Mouse (Mus musculus) right cerebral cortex, adult 18-20 months (tissue): ENCODE data around the gene Phka2.
A peak's percentile ranks its signal among the peaks of the same experiment; 100 is the strongest.

Experiments used
- DNase-seq: peaks from one replicate; pipeline ENCODE4 v3.0.0; 2022; ENCODE audit warnings: mixed read lengths

The Phka2 gene

DNA sequence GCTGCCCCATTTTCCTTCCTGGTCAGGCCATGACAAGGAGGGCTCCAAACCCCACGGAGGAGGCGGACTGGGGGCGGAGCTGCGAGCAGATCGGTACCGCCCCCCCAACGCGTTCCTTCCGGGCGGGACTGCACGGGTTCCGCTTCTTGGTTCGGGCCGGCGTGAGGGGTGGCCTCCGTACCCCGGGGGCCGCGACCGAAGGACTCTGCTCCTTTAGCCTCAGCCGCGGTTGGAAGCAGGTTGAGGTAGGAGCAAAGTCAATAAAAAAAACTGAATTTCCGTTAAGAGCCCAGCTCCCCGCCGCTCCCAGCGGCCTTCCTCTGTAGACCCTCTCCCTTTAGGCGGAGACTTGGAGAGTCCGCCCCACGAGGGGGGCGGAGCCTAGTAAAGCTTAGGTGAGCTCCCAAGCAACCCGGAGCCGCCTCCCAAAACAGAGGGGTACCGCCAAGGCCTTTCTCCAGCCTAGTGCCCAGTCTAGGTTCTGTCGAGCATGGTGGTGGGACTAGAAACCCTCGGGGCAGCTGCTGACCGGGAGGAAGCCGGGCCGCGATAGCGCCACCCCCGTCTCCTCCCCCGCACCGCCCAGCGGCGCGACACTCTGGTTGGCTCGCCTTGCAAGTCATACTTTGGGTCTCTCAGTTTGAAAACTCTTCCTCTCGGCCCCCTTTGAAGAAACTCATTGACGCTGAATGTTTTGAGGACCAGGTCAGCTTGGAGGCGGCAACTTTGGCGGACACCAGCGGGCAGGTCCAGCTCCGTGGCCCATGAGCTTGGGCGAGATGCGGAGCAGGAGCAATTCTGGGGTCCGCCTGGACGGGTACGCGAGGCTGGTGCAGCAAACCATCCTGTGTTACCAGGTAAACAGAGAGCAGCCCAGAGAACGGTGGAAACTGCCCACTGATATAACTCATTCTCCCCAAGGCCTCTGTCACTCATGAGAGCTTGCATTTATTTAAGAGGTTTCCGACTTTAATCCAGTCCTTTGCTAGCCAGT is at the start of gene Phka2:
Gene Phka2, plus strand, starts transcription at position 119 of the 994 bp plus-strand sequence.
- peak; percentile 84 for DNase-seq

DNA sequence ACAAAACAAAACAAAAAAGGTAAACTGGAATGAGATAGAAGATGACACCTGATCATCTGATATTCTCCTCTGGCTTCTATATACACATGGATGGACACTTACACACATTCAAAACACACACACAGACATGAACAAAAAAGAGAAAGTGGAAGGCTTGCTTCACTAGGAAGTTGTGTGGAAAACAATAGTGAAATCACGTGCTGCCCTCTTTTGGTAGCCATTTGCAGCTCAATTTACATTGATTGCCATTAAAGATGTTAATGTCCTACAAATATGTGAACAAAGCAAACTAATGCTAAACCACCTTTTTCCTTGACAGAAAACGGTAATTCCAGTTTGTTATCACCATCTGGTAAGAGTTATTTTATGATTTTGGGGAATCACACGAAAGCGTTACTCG is 46.3 kb upstream of the Phka2 start:
- no peak for DNase-seq

DNA sequence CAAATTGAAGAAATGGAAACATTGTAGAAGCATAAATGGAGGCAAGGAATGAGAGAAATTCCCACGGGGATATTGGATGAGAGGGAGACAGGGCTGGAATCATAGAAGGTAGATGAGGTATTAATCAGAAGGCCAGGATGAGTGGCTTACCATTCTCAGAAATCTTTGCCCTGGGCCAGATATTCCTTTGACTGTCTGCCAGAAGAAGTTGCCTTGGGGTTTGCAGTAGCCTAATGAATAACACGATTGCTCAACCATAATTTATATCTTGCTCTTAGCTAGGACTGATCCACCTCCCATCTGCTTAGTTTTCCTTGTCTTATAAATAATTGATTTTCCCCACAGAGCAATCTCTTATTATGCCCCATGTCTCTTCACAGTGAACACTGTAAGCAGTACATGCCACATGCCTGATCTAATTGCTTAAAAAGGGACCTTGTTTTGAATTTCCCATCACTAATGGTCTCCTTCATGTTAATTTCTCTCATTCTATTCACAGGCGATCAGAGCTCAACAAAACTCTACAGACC is 30.6 kb upstream of the Phka2 start:
- DNase-seq: no peak

DNA sequence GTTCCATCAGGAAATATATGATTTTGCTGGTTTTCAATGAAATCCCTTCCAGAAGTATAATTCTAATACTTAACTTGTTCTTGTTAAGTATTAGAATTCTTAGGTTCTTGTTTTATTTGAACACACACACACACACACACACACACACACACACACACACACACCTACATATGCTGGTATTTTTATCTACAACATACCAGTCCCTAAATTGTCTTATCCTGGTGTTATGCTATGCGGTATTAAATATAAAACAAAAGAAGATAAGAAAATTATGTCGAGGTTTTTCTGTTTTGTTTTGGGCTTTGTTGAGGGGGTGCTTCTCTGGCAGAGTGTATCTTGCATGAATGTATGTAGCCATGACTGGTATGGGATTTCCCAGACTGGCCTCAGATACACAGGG is 12.2 kb upstream of the Phka2 start:
- DNase-seq: no peak

DNA sequence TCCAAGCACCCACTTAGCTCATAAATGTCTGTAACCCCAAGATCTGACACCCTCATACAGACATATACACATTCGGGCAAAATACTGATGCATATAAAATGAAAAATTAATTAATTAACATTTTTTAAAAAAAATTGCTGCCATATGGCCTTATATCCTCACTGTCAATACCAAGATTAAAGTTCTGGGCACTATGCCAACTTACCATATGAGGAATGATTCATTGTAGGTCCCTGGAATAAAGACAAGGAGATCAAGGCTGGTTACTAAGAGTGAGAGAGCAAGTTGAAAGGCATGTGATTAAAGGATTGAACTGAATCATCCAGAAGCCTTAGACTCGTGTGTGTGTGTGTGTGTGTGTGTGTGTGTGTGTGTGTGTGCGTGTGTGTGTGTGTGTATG is 7.6 kb upstream of the Phka2 start:
- DNase-seq: no peak

DNA sequence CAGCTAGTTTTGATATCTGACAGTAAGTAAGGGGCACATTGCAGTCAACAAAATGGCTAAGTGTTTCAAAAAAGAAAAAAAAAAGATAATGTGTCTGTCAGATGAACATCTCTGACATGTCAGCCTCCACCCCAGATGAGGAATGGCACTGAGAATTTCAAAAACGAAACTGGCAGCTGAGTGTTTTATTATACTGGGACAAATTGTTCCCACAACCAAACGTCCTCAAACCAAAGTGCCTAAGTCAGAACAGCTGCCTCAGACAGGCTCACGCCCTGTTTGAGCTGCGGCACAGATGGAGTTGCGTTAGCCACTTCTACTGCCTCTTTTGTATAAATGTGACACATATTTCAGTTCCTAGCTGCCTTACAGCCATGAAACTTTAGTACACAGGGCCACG is 7.0 kb upstream of the Phka2 start:
- no peak for DNase-seq

DNA sequence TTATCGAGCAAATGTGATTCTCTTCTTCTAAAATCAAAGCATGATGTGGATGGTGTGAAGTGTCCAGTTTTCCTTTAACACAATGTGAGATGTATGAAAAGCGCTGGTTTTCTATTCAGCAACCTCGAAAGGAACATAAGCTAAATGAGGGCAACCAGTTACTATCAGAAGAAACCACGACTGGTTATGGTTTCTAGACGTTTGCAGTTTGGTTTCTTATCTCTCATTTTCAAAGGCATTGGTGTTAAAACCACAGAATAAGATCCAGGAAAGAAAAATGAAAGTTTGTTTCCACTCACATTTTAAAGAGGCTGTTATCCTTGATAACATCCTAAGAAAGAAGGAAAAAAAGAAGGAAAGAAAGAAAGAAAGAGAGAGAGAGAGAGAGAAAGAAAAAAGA is 5.5 kb upstream of the Phka2 start:
- DNase-seq: no peak

DNA sequence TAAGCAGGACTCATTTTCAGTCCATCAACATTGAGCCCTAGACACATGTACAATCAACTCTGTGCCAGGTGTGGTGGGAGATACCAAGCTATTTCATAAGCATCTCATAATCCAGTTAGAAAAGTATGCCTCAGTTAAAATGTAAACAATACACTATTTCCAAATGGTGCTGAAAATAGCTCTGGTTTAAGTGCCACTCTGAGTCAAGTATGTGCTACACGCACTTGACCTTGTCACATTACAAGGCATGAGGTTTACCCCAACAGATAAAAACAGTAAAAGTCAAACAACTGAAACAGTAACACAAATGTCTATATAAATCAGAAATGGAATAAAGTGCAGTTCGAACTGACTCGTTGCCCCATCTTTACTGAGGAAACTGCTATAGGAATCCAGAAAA is 871 bp upstream of the Phka2 start:
- DNase-seq: no peak

DNA sequence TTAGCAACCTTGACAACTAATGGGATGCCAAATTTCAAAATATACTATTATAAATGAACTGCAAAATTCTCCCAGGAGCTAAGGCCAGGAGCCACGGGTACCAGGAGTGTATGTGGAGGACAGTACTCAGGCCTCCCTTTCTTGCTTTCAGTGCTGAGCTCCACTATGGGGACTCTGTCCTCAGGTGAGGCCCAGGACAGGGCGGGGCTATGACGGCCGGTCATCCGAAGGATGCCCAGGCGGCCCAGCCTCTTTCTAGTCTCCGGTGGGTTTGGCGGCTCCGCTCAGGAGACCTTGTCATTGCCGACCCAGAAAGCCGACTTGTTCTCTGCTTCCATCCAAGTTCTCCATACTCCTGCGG is 299 bp upstream of the Phka2 start:
- DNase-seq: no peak

DNA sequence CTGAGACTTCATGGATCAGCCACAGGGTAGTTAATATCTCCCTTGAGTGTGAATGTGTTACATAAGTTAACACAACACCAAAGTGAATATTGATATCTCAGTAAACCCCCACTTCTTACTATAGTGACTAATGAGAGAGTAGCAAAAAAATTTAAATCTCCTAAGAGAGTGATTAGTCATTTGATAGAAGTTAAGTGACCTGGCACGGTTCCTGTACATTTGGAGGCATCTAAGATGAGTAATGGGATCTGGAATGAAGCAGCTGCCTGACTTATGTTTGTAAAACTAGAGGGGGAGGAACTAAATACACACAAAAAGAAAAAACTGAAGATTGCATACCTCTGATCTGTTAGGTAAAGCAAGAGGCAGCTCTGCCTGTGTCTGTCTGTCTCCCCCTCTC is 7.1 kb downstream of the Phka2 start:
- DNase-seq: no peak

DNA sequence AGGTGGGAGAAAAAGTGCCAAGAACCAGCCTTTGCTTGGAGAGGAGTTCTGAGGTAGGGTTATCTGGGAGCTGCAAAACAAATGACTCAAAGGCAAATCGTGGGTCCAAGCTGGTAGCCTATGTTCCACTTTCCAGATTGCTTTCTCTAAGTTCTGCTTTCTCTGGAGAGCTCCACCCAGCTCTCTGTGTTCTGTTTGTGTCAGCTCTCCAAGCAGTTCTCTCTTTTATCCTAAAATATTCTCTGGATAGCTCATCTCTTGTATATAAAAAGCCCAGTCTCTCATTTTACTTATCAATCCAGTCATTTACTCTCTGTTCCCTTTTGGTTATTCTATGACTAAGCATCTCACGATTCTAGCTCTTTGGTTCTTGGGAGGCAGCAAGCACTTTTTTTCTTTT is 8.2 kb downstream of the Phka2 start:
- DNase-seq: no peak

DNA sequence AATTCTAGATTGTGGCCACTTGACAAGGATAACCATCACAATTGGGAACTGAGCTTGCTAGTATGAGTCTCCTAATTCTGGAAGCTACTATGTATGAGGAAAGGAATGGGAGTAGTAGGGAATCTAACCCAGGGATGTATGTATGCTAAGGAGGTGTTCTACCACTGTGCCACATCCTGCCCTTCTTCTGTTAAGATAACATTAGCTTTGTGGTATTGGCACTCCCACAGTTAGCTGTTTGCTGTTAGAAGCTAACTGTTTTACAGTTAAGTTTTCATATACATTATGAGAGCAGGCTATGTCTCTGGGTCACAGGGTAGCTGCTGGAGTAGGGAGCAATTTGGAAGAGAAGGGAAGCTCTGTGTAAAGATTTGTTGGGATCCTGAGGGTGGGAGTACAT is 14.1 kb downstream of the Phka2 start:
- no peak for DNase-seq

DNA sequence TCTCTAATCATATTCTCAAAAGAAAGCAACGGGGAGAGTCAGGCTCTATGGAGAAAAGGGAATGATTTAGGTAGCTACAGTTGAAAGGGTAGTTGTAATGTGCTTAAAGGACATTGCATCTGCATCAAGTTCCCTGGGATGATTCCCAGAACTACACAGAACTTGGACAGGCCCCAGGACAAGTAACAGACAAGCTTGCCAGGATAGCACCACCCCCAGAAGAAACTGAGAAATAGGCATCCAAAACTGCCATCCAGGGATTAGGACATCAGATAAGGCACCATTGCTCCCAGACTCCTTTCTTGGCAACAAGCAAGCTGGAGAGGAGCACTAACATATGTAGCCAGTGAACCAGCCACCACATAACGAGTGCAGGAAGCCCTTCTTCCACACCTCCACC is 40.8 kb downstream of the Phka2 start:
- peak; percentile 30 for DNase-seq

DNA sequence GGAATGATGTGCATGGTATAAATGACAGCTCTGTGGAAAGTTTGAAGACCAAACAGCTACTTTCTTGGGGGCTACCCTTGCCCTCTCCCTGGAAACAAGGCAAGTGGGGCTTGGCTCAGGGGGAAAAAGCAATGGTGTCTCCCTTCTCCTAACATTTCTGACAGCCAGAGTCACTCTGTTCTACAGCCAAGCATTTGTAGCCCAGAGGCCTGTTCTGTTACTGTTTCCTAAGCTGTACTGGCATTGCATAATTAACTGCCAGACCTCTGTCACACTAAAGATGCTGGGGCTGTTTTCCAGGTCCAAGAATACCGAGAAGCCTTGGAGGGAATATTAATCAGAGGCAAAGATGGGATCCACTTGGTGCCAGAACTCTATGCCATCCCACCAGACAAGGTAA is 46.9 kb downstream of the Phka2 start:
- no peak for DNase-seq

DNA sequence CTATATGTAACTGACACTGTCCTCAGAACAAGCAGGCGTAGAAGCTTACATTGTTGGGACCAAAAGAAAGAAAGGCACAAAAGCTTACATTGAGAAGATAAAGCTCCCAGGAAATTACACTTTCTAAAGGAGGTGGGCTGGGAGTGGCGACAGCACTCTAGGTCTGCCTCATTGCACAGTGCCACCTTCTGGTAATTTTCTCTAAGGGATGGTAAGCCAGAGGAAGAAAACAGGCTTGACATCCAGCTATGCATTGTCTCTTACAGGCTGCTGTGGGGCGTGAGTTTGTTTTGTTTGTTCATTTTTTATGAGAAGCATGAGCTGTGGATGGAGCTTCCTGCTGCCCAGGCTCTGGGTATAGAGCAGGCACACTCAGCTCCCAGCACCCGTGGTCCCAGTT is 50.1 kb downstream of the Phka2 start:
- DNase-seq: no peak

DNA sequence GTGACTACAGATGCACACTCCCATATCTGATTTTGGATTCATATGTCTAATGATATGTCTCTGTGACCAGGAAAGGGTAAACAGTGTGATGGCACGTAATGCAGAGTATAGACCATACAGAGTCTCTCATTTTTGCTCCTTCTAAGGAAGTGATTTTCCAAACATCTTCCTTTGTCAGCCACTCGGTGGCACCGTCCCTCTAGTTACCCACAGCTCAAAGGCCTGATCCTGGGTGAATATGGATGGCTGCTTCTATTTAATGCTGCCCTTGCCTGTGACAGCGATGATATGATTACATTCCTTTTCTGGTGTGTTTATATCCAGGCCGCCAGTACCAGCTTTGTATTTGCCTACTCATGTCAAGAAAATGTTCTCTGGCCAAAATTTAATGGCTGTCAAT is 81.6 kb downstream of the Phka2 start:
- DNase-seq: no peak

DNA sequence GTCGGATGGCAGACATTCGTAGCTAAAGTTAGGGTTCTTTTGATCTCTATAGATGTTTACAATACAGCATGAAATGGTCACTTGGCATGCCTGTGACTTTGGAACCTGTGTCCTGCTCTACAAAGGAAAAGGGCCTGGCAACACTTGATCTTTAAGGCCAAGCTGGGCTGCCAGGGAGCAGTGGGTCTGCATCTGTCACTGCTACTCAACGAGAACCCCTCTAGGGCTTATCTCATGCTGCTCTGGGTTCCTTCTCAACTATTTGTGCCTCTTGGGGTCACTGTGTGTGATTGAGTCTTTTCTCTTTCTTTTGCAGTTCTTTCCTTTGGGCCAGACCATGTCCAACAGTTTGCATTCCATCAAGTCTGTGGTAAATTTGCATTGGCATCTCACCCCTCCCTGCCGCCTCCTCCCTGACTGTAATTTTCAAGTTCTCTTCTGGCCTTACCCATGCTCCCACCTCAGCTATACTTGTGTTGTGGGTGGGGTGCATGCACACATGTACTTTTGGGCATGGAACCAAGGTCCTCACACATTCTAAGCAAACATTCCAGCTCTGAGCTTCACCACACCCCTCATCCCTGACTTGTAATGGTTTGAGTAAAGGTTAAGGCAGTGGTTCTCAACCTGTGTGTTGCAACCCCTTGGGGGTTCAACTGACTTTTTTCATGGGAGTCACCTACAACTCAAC is 82.3 kb downstream of the Phka2 start:
- DNase-seq: no peak

DNA sequence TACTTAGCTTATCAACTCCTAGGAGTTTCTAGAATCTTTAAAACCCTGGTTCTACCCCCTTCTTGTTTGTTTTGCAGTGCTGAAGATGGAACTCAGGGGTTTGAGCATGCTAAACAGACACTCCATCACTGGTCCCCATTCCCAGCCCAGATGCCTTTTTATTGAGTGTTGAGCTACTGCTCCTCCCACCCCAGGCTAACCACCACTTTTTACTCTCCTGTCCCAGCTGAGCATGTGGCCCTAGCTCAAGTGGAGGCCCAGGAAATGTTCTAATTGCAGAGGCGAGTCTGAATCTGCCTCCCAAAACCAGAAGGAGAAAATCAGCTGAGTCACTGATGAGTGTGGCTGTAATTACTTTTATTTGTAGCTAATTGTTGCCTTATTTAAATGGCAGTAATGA is 83.1 kb downstream of the Phka2 start:
- DNase-seq: no peak

DNA sequence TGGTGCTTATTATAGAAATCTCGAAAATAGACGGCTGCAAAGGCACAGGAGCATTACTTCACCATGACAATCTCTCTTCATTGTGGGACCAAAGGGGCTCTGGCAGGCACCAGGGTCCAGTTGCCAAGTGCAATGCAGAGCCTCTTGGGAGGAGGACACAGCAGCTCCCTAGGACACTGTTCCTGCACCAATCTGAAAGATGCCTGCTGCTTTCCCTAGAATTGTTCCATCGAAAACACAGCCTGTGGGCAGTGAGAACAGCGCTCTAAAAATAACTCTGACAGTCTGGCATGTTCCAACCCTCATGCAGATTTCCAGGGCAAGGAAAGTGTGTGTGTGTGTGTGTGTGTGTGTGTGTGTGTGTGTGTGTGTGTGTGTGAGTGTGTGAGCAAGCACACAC is 86.6 kb downstream of the Phka2 start:
- DNase-seq: peak; percentile 33

DNA sequence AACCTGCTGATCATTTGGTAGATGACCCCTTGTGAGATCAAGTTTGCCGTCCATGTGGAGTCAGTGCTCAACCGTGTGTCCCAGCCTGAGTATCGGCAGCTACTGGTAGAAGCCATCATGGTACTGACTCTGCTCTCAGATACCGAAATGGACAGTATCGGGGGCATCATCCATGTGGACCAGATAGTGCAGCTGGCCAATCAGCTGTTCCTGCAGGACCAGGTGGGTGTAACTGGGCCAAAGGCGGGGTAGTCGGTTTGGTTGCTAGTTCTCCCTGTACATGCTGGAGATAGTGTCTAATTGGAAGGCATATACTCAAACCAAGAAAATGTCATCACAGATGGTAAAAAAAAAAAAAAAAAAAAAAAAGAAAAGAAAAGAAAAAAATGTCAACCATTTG is 88.2 kb downstream of the Phka2 start:
- no peak for DNase-seq

DNA sequence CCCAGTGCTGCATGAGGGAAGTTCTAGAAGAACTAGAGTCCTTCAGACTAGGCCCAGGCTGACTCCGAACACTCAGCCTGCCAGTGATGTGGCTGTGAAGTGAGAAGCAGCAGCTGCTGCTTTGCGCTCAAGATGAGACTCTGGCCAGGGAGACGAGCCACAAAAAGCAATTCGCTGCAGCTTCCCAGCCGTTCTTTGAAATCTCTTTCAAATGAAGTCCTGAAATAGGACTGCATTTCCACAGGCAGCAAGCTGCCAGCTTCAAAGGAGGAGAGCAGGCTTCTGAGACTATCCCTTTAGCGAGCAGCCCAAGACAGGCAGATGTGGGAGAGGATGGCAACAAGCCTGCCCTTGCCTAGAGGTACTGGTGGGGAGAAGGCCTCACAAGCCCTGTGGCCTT is 91.0 kb downstream of the Phka2 start:
- DNase-seq: peak; percentile 49

DNA sequence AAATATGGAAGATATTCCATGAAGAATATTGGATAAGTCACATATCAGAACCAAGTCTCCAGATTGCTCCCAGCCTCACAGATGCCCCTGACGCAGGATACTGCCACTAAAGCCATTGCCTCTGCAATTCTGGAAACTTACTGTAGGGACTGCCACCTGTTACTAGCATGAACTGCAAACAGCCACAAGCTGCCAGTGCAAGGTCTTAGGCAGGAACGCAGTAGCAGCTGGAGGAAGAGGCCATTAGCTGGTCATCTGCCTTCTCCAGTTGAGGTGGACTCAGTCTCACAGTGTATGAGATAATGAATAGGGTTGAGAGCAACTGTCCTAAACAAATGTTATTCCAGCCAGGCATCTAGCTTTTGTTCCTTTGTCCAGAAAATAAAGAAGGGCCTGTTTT is 96.1 kb downstream of the Phka2 start:
- DNase-seq: no peak

DNA sequence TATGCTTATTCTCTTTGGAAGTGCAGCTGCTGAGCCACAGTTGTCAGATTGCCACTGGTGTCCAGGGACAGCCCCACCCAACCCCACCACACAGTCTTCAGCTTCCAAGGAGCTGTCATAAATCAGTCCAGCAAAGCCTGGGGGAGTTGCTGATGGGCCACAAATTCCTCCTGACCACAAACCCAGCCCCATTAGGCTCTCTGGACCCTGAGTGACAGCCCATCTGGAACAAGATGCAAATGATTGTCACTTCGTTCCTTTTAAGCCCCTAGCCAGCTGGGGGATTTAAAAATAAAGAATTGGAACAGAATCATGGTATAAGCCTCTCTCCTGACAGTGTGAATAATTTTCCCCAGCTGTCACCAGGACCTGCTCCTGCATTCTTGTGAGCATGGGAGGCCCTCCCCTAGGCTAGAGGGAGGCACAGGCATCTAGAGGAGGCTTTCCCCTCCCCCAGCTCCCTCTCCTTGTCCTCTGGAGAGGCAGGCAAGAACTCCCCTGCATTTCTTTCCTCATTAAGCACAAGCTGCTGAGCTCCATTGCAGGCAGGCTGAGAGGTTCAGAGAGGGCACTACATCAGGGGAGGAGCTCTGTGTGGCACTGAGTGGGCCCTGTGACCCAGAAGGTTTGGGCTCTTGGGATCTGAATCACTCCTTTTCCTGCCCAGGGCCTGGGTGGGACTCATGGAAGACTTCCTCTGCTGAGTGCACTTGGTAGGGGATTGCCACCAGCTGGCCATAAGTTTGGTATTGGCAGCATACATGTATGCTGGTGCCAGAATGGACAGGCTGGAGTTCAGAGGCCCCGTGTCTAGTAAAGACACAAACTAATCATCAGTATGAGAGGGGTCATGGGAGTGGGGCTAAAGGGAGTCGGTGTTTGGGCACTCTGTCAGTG is 96.8 kb downstream of the Phka2 start:
- peak; percentile 45 for DNase-seq
